Mouse (Mus musculus): ENCODE data around the gene Tmem150a. TPM values are rescaled to one million over a fixed set of nuclear protein-coding genes. Genes with fewer than 3 reads are reported as not detected.

The Tmem150a gene
- polyA plus RNA-seq, 1 experiment, result 19.5 TPM

DNA sequence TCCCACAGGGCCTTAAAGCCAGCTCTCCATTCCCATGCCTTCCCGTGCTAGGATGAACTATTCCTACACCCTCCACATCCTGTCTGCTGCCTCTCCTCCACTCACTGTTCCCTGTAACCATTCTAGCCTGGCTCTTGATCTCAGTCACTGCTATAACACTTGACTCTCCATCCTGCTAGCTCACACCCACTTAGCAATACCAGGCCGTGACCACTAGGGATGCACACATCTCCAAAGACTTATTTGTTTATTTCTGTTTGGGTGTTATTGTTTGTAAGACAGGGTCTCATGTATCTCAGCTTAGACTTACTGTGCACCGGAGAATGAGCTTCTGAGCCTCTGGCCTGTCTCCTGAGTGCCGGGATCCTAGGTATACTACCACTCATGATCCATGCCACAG lies 14.3 kb downstream of the Tmem150a start:
- 86% methylated on average over 4 of the region's 4 CpGs for WGBS
- H3K27me3 ChIP-seq (ENCODE audit: control insufficient read depth, insufficient read depth, low read length), result no peaks in the 10 kb centered on the region
- TF ChIP-seq POLR2A (IDR thresholded peaks at IDR 0.05; ENCODE audit: borderline replicate concordance, insufficient read depth, low read length) (no peak), CTCF (IDR thresholded peaks at IDR 0.05; ENCODE audit: borderline replicate concordance, insufficient read depth, low read depth, low read length) (0 out of 2 replicates have a peak, but pooled peaks have one; percentile 4)

DNA sequence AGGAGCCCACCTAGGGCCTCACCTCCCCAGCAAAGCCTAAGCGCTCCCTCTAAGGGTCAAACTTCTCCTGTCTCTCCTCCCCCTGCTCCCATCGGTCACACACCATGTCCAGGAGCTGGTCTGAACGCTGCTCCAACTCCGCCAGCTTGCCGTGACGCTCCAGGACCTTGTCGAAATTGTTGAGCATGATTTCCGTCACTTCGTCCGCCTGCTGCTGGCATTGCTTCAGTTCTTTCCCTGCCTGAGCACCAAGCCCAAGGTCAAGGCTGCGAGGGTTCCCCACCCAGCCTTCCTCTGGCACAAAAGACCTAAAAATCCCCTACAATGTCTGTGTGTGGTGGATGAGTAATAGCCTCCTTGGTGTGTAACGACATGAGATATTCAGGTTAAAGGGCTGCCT lies 14.8 kb downstream of the Tmem150a start:
- no peak for DNase-seq
- 58% methylated on average over 12 of the region's 12 CpGs for WGBS
- no peak overlapping the region for H3K4me3 ChIP-seq (replicated peaks; ENCODE audit: insufficient read depth, low read depth, low read length)

More for the DNA sequence above, 14.3 kb downstream of the Tmem150a start:
- Histone ChIP-seq H3K4me1 (ENCODE audit: control insufficient read depth, insufficient read depth, low read length) (no peaks in the 10 kb centered on the region), H3K27ac (ENCODE audit: insufficient read depth, low read length) (no peak overlapping the region), H3K4me3 (replicated peaks; ENCODE audit: insufficient read depth, low read depth, low read length) (no peak overlapping the region)
- no peak for DNase-seq

DNA sequence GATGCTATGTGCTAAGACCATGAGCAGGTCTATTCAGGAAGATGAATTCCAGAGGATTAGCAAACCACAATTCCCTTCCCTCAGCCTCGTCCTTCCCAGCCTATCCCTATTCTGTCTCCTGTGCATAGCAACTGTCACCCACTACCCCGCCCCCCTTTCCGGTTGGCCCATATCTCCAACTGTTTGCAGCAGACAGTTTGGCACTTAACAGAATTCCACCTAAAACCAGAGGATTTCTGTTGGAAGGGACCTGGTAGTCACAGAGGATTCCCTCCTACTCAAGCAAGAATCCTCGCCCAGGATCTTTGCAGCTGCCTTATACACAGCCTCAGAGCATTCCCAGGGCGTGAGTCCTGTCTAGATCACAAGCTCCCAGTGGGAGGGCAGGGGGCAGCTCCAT lies 15.9 kb downstream of the Tmem150a start:
- Histone ChIP-seq H3K4me1 (ENCODE audit: control insufficient read depth, insufficient read depth, low read length) (no peaks in the 10 kb centered on the region), H3K27me3 (ENCODE audit: control insufficient read depth, insufficient read depth, low read length) (no peaks in the 10 kb centered on the region), H3K27ac (ENCODE audit: insufficient read depth, low read length) (no peak overlapping the region), H3K4me3 (replicated peaks; ENCODE audit: insufficient read depth, low read depth, low read length) (no peak overlapping the region)
- 33% methylated on average over 5 of the region's 5 CpGs for WGBS
- TF ChIP-seq POLR2A (IDR thresholded peaks at IDR 0.05; ENCODE audit: borderline replicate concordance, insufficient read depth, low read length), result no peak
- DNase-seq, result no peak

More for the DNA sequence above, 14.8 kb downstream of the Tmem150a start:
- Histone ChIP-seq H3K27me3 (ENCODE audit: control insufficient read depth, insufficient read depth, low read length) (no peaks in the 10 kb centered on the region), H3K4me1 (ENCODE audit: control insufficient read depth, insufficient read depth, low read length) (no peaks in the 10 kb centered on the region), H3K27ac (ENCODE audit: insufficient read depth, low read length) (no peak overlapping the region)
- TF ChIP-seq CTCF (IDR thresholded peaks at IDR 0.05; ENCODE audit: borderline replicate concordance, insufficient read depth, low read depth, low read length) (no peak), POLR2A (IDR thresholded peaks at IDR 0.05; ENCODE audit: borderline replicate concordance, insufficient read depth, low read length) (no peak)

DNA sequence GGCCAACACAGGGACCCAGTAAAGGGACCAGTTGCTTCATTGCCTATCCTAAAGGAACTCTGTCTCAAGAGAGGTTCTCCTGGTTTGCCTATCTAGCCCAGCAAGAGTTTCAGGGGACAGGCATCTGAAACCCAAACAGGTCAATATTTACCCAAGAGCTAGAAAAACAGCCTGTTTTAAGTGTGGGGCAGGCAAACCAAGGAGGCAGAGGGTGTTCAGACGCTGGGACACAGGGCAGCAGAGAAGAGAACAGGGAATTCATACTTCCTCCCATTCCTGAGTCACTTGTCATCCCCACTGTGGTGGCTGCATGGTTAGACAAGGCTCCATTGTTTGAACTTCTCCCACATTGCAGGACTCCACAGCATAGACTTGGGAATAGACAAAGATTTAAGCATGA lies 16.3 kb downstream of the Tmem150a start:
- no peaks in the 10 kb centered on the region for H3K27me3 ChIP-seq (ENCODE audit: control insufficient read depth, insufficient read depth, low read length)
- DNase-seq, result no peak
- TF ChIP-seq CTCF (IDR thresholded peaks at IDR 0.05; ENCODE audit: borderline replicate concordance, insufficient read depth, low read depth, low read length), result no peak
- no peak for TF ChIP-seq POLR2A (IDR thresholded peaks at IDR 0.05; ENCODE audit: borderline replicate concordance, insufficient read depth, low read length)
- no peaks in the 10 kb centered on the region for H3K4me1 ChIP-seq (ENCODE audit: control insufficient read depth, insufficient read depth, low read length)
- no peak overlapping the region for H3K4me3 ChIP-seq (replicated peaks; ENCODE audit: insufficient read depth, low read depth, low read length)
- no peak overlapping the region for H3K27ac ChIP-seq (ENCODE audit: insufficient read depth, low read length)
- 23% methylated on average over 1 of the region's 1 CpGs for WGBS

DNA sequence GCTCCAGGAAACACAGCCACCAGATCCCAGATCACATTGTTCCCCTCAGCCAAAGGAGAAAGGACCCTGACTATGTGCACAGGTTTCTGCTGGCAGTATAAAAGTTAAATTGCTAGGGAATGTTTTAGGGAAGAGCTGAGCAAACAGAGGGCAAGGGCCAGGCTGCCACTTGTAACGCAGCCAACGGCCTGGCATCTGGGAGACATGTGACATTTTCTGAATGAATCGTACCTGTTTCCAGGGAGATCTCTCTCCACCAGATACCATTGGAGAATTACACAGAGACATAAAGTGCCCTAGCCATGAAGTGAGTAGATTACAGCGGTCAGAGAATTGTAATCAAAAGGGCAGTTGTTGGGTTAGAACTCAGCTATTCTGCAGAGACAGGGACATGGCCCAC lies 17.9 kb downstream of the Tmem150a start:
- TF ChIP-seq POLR2A (IDR thresholded peaks at IDR 0.05; ENCODE audit: borderline replicate concordance, insufficient read depth, low read length) (no peak), CTCF (IDR thresholded peaks at IDR 0.05; ENCODE audit: borderline replicate concordance, insufficient read depth, low read depth, low read length) (no peak)
- H3K27me3 ChIP-seq (ENCODE audit: control insufficient read depth, insufficient read depth, low read length), result no peaks in the 10 kb centered on the region
- no peak overlapping the region for H3K4me3 ChIP-seq (replicated peaks; ENCODE audit: insufficient read depth, low read depth, low read length)
- H3K27ac ChIP-seq (ENCODE audit: insufficient read depth, low read length), result no peak overlapping the region
- no peaks in the 10 kb centered on the region for H3K4me1 ChIP-seq (ENCODE audit: control insufficient read depth, insufficient read depth, low read length)
- 64% methylated on average over 4 of the region's 4 CpGs for WGBS
- DNase-seq, result no peak

DNA sequence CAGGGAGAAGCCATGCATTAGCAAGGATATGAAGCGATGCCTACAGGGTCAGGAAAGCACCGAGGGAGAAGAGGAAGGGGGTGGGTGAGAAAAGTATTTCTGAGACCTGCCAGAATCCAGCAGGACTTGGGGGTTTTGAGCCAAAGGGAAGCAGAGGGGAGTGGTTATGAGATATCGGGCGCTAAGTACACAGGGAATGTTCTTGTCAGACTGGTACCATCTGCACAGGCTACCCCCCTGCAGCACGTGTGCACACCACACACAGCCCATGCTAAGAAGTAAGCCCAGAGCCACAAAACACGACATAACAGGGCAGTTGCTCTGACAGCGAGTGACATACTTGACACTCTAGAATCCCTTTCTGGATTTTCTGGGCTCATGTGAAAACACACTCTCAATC lies 19.0 kb downstream of the Tmem150a start:
- H3K27ac ChIP-seq (ENCODE audit: insufficient read depth, low read length), result no peak overlapping the region
- DNase-seq, result no peak
- WGBS, result 28% methylated on average over 7 of the region's 7 CpGs
- no peaks in the 10 kb centered on the region for H3K4me1 ChIP-seq (ENCODE audit: control insufficient read depth, insufficient read depth, low read length)
- TF ChIP-seq CTCF (IDR thresholded peaks at IDR 0.05; ENCODE audit: borderline replicate concordance, insufficient read depth, low read depth, low read length), result no peak
- TF ChIP-seq POLR2A (IDR thresholded peaks at IDR 0.05; ENCODE audit: borderline replicate concordance, insufficient read depth, low read length), result no peak
- no peak overlapping the region for H3K4me3 ChIP-seq (replicated peaks; ENCODE audit: insufficient read depth, low read depth, low read length)
- H3K27me3 ChIP-seq (ENCODE audit: control insufficient read depth, insufficient read depth, low read length), result no peaks in the 10 kb centered on the region

DNA sequence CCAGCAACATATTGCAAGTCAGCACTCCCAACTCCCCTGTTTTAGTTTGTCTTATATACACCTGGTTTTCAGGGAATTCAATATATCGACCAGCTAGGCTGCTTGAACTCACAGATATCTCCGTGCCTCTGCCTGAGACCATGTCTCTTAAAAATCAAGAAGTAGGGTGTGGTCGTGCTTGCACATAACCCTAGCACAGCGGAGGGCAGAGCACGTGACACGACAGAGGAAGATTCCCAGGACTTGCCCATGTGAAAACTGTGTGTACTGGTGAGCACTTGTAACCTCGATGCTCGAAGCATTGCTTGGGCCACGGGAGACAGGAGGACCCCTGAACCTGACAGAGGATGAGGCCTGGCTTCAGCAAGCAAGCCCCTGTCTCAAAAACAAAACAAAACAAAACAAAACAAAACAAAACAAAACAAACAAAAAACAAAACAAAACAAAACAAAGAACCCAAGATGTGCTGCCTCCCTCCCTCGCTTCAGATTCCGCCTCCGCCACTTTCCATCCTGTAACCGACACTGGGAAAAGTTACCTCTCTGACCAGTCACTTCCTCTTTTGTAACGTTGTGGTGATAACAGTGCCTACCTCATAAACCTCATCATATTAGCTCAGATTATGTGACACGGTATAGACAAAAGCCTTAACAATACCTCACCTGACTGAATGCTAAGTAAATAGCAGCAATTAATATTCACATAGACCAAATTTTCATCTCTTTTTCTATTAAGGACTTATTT lies 19.7 kb downstream of the Tmem150a start:
- 84% methylated on average over 15 of the region's 15 CpGs for WGBS
- Histone ChIP-seq H3K27ac (ENCODE audit: insufficient read depth, low read length) (no peak overlapping the region), H3K4me1 (ENCODE audit: control insufficient read depth, insufficient read depth, low read length) (no peaks in the 10 kb centered on the region), H3K4me3 (replicated peaks; ENCODE audit: insufficient read depth, low read depth, low read length) (no peak overlapping the region), H3K27me3 (ENCODE audit: control insufficient read depth, insufficient read depth, low read length) (no peaks in the 10 kb centered on the region)
- DNase-seq, result no peak
- TF ChIP-seq POLR2A (IDR thresholded peaks at IDR 0.05; ENCODE audit: borderline replicate concordance, insufficient read depth, low read length) (no peak), CTCF (IDR thresholded peaks at IDR 0.05; ENCODE audit: borderline replicate concordance, insufficient read depth, low read depth, low read length) (no peak)

DNA sequence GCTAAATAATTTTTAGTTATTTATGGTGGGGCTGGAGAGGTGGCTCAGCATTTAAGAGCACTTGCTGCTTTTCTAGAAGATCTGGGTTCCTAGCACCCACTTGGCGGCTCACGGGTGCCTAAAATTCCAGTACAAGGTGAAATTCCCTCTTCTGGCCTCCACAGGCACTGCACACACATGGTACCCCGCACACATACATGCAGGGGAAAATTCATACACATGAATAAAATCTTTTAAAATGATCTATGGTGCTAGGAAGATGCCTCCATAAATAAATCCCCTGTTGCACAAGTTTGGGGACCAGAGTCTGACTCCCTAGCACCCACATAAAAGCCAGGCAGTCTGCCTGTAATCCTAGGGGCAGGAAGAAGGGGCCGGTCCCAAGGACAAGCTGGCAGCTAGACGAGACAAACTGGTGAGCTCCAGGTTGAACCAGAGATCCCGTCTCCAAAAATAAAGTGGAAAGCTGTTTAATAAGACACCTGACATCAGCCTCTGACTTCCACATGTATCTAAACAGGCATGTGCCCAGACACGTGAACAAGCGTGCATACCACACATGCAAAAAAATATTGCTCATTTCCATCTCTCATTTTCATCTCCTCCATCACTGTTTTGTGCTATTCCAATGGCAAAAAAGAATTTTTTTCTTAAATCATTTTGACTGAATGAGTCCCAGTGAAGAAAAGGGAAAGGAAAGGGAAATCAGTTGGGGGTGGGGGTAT lies 23.4 kb downstream of the Tmem150a start:
- H3K4me3 ChIP-seq (replicated peaks; ENCODE audit: insufficient read depth, low read depth, low read length), result no peak overlapping the region
- H3K27ac ChIP-seq (ENCODE audit: insufficient read depth, low read length), result no peak overlapping the region
- no peaks in the 10 kb centered on the region; the same call in 1 of the 2 replicates for H3K27me3 ChIP-seq (ENCODE audit: control insufficient read depth, insufficient read depth, low read length)
- TF ChIP-seq POLR2A (IDR thresholded peaks at IDR 0.05; ENCODE audit: borderline replicate concordance, insufficient read depth, low read length) (no peak), CTCF (IDR thresholded peaks at IDR 0.05; ENCODE audit: borderline replicate concordance, insufficient read depth, low read depth, low read length) (no peak)
- DNase-seq, result no peak
- 90% methylated on average over 8 of the region's 8 CpGs for WGBS
- H3K4me1 ChIP-seq (ENCODE audit: control insufficient read depth, insufficient read depth, low read length), result no peaks in the 10 kb centered on the region

All from cerebellum, adult 2 months (tissue).